Mouse (Mus musculus) kidney, postnatal 36 days (tissue): ENCODE measurements around the gene Bckdha.
A peak's percentile ranks its signal among the peaks of the same experiment; 100 is the strongest.

ENCODE experiments used
- DNase-seq, 2 experiments: peaks; one replicate each; pipeline ENCODE4 v3.0.0; 2021 to 2022; ENCODE audit warnings: mixed read lengths in 2 of 2

Bckdha gene

GRCm38 (mm10) chr7:25611501-25611900 is 47.3 kb downstream of the Bckdha start:
- DNase-seq = no peak

GRCm38 (mm10) chr7:25610056-25610455 is 48.7 kb downstream of the Bckdha start:
- DNase-seq = no peak

GRCm38 (mm10) chr7:25607196-25607595 is 51.6 kb downstream of the Bckdha start:
- peak; percentile 71 to 88 for DNase-seq

GRCm38 (mm10) chr7:25606625-25607063 is 52.1 kb downstream of the Bckdha start:
- no peak for DNase-seq

GRCm38 (mm10) chr7:25601346-25601745 is 57.4 kb downstream of the Bckdha start:
- no peak for DNase-seq

- no peak for DNase-seq
These were observed 58.1 kb downstream of the Bckdha start for GRCm38 (mm10) chr7:25600666-25601065.

- DNase-seq = peak; percentile 76 to 87
These were observed 59.1 kb downstream of the Bckdha start for GRCm38 (mm10) chr7:25599663-25600062.

GRCm38 (mm10) chr7:25593859-25594258 is 64.9 kb downstream of the Bckdha start:
- DNase-seq = no peak

- no peak for DNase-seq
These were observed 67.6 kb downstream of the Bckdha start for GRCm38 (mm10) chr7:25591226-25591625.

DNA sequence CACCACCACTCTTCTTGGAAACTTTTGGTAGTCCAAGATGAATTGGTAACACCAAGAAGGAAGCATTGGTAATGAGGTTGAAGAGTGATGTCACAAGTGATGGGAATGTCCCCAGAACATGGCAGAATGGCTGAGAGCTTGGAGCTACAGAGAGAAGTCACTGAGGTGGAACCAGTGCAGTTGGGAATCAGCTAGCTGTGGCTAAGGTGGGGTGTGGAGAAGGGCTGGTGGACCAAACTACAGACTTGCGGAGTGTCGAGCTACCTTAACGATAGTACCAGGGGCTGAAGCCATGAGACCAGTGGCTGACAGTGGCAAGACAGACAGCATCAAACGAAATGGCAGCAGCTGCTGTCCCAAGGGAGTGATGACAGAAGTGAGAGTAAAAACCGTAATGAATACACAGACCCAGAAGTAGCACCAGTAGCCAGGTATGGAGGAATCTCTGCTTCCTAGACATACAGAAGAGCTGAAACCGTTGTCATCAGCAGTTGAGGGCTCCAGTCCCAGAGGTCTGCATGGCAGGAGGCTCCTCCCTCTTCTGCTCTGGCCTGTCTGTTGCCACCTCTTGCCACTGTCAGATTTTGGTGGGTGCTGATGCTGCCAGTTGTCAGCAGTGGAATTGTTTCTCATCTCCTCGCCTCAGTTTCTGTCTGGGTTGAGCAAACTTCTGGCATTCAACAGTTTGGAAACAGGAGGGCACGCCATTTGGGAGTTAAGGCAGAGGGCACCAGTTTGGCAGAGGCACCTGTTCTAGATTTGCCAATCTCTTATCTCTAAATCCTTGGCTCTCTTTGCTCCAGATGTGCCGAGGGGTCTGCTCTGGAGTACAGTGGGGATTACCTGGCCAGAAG is 73.2 kb downstream of the Bckdha start:
- DNase-seq = no peak

- no peak for DNase-seq
These were observed 74.1 kb downstream of the Bckdha start for GRCm38 (mm10) chr7:25584651-25585050.

DNA sequence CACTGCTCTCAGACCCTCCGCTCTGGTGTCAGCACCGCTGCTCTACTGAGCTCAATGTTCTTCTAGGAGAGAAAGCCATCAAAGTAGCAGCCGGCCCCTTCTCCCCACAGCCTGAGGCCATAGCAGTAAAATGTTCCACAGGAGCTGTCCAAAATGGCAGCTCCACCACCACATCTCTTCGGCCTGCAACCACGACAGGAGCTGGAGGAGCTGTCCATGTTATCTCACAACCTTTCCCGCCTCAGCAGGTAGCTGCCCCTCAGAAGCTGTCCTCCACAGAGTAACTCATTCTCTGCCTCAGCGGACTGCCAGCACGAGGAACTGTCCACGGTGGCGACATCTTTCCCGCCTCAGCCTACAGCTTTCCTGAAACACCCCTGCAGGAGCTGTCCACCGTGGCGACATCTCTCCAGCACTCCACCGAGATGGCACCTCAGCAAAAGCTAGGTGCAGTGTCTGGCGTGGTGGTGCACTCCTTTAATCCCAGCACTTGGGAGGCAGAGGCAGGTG is 76.4 kb downstream of the Bckdha start:
- no peak for DNase-seq
